Mouse (Mus musculus) neural tube, embryonic 12.5 days (tissue): ENCODE measurements at regions not wholly inside any gene's neighbourhood (a gene's known extent, or its start where the extent isn't known, plus 50 kb on each side); places are given as distances from the start of the nearest gene placed in this dataset.
A peak's percentile ranks its signal among the peaks of the same experiment; 100 is the strongest.

Source experiments
- ATAC-seq: fragments of 200-750 bp; cut with Nextera tagmentation; 2 replicates; pipeline ENCODE4 v1.8.0; 2017; ENCODE audit warnings: low read depth, mild to moderate bottlenecking, moderate TSS enrichment, moderate library complexity; ENCODE audit not compliant: low FRiP score
- H3K27ac ChIP-seq: fragments of 300-500 bp; sonication (generic); 2 replicates; pipeline ENCODE4 v1.5.1; 2016
- H3K27me3 ChIP-seq: fragments of 300-500 bp; sonication (generic); replicated peaks from 2 replicates; pipeline ENCODE4 v1.6.1; 2016; ENCODE audit warnings: mild to moderate bottlenecking
- H3K36me3 ChIP-seq: fragments of 300-500 bp; sonication (generic); 2 replicates; pipeline ENCODE4 v1.6.1; 2016; ENCODE audit warnings: mild to moderate bottlenecking
- H3K4me1 ChIP-seq: fragments of 300-500 bp; sonication (generic); 2 replicates; pipeline ENCODE4 v1.6.1; 2016
- H3K4me2 ChIP-seq: fragments of 300-500 bp; sonication (generic); replicated peaks from 2 replicates; pipeline ENCODE4 v1.6.1; 2016; ENCODE audit warnings: mild to moderate bottlenecking
- H3K4me3 ChIP-seq: fragments of 300-500 bp; sonication (generic); 2 replicates; pipeline ENCODE4 v1.5.1; 2016
- H3K9ac ChIP-seq: fragments of 300-500 bp; sonication (generic); 2 replicates; pipeline ENCODE4 v1.6.1; 2016; ENCODE audit warnings: mild to moderate bottlenecking
- H3K9me3 ChIP-seq: fragments of 300-500 bp; sonication (generic); 2 replicates; pipeline ENCODE4 v1.6.1; 2016; ENCODE audit warnings: mild to moderate bottlenecking
- WGBS: fragments of 180-500 bp; shearing (Covaris S2); methylation state at CpG from one replicate; pipeline ENCODE4 v1.1.7; 2016; 5-methylcytosine and 5-hydroxymethylcytosine counted together

GRCm38 (mm10) chr14:76619038-76619409 lies 62.3 kb upstream of the Serp2 start:
- no peak for ATAC-seq
- no peak overlapping the region for H3K4me3 ChIP-seq
- H3K27me3 ChIP-seq: no peaks in the 10 kb centered on the region
- 80% methylated on average over 7 of the region's 7 CpGs for WGBS
- no peak overlapping the region for H3K4me2 ChIP-seq
- no peaks in the 10 kb centered on the region for H3K36me3 ChIP-seq
- no peak overlapping the region for H3K9ac ChIP-seq
- no peaks in the 10 kb centered on the region for H3K9me3 ChIP-seq
- H3K4me1 ChIP-seq: peaks cover 27% of the 10 kb centered on the region
- H3K27ac ChIP-seq: no peak overlapping the region

DNA sequence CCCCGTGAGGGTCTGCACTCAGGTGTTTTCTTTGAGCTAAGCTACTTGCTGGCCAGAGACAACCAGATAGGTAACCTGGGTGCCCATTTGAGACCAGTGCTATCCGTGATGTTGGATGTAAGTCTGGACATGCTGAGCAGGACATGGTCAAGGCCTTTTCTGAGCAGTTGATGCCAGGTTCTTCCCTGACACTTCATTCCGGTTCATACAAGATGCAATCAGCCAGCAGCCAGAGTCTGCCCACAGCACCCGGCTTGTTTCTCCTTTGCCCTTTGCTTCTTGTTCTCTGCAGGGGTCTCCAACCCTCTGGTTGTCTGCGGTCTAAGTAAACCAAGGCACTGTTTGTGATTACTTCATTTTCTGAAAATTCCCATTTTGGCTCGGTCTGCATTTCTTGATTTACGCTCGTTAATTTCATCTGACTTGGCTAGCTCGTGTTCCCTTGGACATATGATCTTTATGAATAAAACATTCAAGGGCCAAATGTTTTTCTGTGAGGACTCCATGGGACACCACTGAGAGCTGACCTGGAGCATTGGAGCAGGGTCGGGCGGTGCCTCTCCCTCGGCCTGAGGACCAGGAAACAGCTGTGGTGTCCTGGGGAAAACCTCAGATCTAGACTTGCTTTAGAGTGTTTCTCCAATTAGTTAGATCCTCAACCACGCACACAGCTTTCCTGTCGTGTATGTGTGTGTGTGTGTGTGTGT lies 61.8 kb upstream of the Serp2 start:
- no peak overlapping the region for H3K4me2 ChIP-seq
- H3K4me1 ChIP-seq: peaks cover 25% of the 10 kb centered on the region
- H3K27me3 ChIP-seq: no peaks in the 10 kb centered on the region
- 57% methylated on average over 14 of the region's 14 CpGs for WGBS
- no peak overlapping the region for H3K9ac ChIP-seq
- H3K4me3 ChIP-seq: no peak overlapping the region
- no peaks in the 10 kb centered on the region for H3K36me3 ChIP-seq
- ATAC-seq: no peak
- no peak overlapping the region for H3K27ac ChIP-seq
- no peaks in the 10 kb centered on the region for H3K9me3 ChIP-seq

- no peaks in the 10 kb centered on the region for H3K27me3 ChIP-seq
- H3K4me3 ChIP-seq: no peak overlapping the region
- H3K9ac ChIP-seq: no peak overlapping the region
- H3K36me3 ChIP-seq: no peaks in the 10 kb centered on the region
- no peak overlapping the region for H3K27ac ChIP-seq
- H3K4me2 ChIP-seq: no peak overlapping the region
- no peaks in the 10 kb centered on the region for H3K9me3 ChIP-seq
- peaks cover 19% of the 10 kb centered on the region for H3K4me1 ChIP-seq
- WGBS: 88% methylated on average over 1 of the region's 1 CpGs
- ATAC-seq: no peak
These were observed 61.2 kb upstream of the Serp2 start for GRCm38 (mm10) chr14:76617889-76618288.

DNA sequence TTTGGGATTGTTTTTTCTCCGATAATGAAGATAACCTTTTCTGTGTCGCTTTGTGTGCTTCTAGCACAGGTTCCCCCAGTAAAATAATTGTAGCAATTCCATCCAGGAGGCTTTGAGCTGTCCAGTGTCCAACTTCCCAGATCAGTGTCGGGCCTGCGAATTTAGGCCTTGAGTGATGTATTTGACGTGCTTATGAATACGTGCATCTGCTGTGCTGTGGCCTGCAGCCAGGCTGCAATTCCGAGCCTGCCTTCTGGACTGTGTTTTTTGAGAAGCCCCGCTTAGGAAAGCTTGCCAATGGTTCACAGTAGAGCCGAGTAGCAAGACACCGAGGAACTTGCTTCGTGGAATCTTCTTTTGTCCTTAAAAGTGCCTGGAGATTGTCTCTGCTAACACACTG lies 60.8 kb upstream of the Serp2 start:
- no peak overlapping the region for H3K4me2 ChIP-seq
- H3K4me1 ChIP-seq: peaks cover 15% of the 10 kb centered on the region
- ATAC-seq: no peak
- H3K9ac ChIP-seq: no peak overlapping the region
- H3K27ac ChIP-seq: no peak overlapping the region
- H3K4me3 ChIP-seq: no peak overlapping the region
- no peaks in the 10 kb centered on the region for H3K36me3 ChIP-seq
- H3K9me3 ChIP-seq: no peaks in the 10 kb centered on the region
- H3K27me3 ChIP-seq: no peaks in the 10 kb centered on the region
- 83% methylated on average over 11 of the region's 11 CpGs for WGBS

DNA sequence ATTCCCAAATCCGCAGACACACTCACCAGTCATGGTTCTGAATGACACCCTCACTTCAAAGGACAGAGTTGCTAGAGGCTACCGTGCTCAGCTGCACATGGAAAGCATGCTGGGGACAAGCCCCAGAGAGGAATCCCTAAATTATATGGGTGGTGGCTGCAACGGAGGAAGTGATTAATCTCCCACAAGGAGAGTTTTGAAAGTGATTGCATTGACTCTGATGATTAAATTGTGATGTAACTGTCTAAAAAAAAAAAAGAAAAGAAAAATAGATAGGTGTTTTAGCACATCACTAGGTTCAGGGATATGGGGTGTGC lies 59.6 kb upstream of the Serp2 start:
- H3K36me3 ChIP-seq: no peaks in the 10 kb centered on the region
- H3K9ac ChIP-seq: no peak overlapping the region
- no peaks in the 10 kb centered on the region for H3K27me3 ChIP-seq
- no peak for ATAC-seq
- 50% methylated on average over 3 of the region's 3 CpGs for WGBS
- no peak overlapping the region for H3K4me3 ChIP-seq
- peaks cover 7% of the 10 kb centered on the region; the same call in 1 of the 2 replicates for H3K4me1 ChIP-seq
- H3K9me3 ChIP-seq: no peaks in the 10 kb centered on the region
- H3K27ac ChIP-seq: no peak overlapping the region
- no peak overlapping the region for H3K4me2 ChIP-seq

DNA sequence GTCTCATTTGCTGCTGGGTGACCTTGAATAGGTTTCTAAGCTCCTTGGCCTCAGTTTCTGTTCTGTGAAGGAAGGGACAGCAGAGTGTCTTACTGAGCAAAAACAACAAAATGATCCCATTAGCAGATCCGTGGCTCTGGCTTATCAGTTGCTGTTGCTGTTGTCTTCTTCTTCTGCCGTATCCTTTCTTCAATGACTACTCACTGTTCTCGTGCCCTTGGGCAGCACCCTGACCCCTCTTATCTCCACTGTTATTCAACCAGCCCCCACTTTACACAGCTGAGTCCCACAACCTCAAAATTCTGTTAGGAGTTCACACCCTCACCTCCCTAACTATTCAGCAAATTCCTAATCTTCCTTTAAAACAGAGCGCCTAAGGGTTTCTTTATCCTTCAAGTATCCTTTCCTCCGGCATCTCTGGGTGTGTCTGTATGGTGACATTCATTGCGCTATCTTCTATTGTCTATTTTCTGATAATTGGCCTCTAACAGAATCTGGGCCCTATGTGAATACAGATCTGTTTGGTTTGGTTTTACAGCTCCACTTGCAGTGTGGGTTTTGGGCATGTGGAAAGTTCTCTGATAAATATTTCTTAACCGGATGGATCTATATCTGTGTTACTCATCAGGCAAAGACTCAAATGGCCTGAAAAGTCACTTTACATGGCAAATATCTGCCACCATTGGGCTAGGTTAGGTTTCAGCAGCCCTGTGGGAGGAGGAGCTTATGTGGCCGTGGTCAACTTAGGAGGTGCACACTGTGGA lies 59.1 kb upstream of the Serp2 start:
- Histone ChIP-seq H3K9ac (no peak overlapping the region), H3K36me3 (no peaks in the 10 kb centered on the region), H3K27ac (no peak overlapping the region), H3K4me2 (no peak overlapping the region), H3K27me3 (no peaks in the 10 kb centered on the region), H3K9me3 (no peaks in the 10 kb centered on the region), H3K4me3 (no peak overlapping the region), H3K4me1 (peaks cover 7% of the 10 kb centered on the region; the same call in 1 of the 2 replicates)
- ATAC-seq: no peak
- 82% methylated on average over 8 of the region's 8 CpGs for WGBS

DNA sequence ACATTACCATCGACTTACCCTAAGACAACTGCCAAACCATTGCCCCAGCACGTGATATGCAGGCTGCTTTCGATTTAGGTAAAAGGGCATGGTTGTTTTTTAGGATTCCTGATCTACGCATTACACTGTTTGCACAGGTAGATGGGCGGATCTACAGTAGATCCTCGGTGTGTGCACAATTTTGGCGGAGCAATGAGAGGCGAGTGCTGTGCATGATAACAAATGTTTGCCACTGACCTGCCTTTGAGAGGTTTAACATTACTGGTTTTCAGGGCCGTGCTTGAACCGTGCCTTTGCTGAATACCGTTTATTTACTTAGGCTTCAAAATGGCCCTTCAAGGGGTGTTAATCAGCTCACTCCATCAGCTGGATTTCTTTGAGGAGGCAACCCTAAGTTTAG lies 58.5 kb upstream of the Serp2 start:
- Histone ChIP-seq H3K4me1 (peaks cover 7% of the 10 kb centered on the region; the same call in 1 of the 2 replicates), H3K4me3 (no peak overlapping the region), H3K9me3 (no peaks in the 10 kb centered on the region), H3K36me3 (no peaks in the 10 kb centered on the region), H3K27ac (no peak overlapping the region), H3K27me3 (no peaks in the 10 kb centered on the region), H3K4me2 (no peak overlapping the region), H3K9ac (no peak overlapping the region)
- 85% methylated on average over 11 of the region's 11 CpGs for WGBS
- no peak for ATAC-seq

DNA sequence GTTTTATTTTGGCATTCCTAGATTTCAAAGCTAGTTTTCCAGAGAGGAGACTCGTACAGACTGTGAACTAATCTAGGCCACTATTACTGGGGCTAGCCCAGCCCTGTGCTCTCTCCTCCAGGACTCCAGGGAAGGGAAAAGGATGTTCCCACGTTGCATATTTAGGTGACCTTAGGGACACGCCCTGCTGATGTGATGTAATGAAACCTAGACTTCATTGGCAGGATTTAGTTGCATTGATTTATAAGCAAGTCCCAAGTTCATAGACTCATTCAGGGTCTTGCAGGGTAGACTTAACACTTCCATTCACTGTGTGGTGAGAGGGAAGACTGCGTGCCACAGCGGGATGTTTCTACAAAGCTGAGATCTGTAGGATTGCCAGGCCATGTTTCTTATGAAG lies 58.0 kb upstream of the Serp2 start:
- WGBS: 91% methylated on average over 5 of the region's 5 CpGs
- no peak overlapping the region for H3K4me3 ChIP-seq

DNA sequence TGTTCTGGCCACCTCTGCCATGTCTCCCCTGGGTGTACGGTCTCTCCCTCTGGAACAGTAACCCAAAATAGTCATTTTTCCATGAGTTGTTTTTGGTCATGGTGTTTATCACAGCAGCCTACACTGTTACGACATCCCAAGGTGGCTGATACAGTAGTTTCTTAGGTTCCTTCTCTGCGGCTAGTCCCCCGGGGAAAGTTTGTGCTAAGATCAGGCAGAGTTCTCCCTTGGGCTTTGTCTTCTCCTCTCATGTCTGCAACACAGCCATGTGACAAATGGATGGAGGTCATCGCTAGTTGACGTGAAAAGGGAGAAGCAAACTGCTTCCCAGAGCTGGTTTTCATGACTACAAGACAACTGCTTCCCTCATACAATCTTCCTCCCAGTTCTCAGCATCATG lies 56.9 kb upstream of the Serp2 start:
- no peak overlapping the region for H3K27ac ChIP-seq
- H3K9me3 ChIP-seq: no peaks in the 10 kb centered on the region
- peaks cover 4% of the 10 kb centered on the region; the same call in 1 of the 2 replicates for H3K4me1 ChIP-seq
- no peak for ATAC-seq
- no peaks in the 10 kb centered on the region for H3K27me3 ChIP-seq
- H3K4me2 ChIP-seq: no peak overlapping the region
- 93% methylated on average over 6 of the region's 6 CpGs for WGBS
- H3K4me3 ChIP-seq: no peak overlapping the region
- no peak overlapping the region for H3K9ac ChIP-seq
- no peaks in the 10 kb centered on the region for H3K36me3 ChIP-seq

More for the DNA sequence above, 58.0 kb upstream of the Serp2 start:
- H3K9ac ChIP-seq: no peak overlapping the region
- no peaks in the 10 kb centered on the region for H3K36me3 ChIP-seq
- H3K4me2 ChIP-seq: no peak overlapping the region
- no peak overlapping the region for H3K27ac ChIP-seq
- H3K27me3 ChIP-seq: no peaks in the 10 kb centered on the region
- no peak for ATAC-seq
- no peaks in the 10 kb centered on the region for H3K9me3 ChIP-seq
- H3K4me1 ChIP-seq: peaks cover 7% of the 10 kb centered on the region; the same call in 1 of the 2 replicates

DNA sequence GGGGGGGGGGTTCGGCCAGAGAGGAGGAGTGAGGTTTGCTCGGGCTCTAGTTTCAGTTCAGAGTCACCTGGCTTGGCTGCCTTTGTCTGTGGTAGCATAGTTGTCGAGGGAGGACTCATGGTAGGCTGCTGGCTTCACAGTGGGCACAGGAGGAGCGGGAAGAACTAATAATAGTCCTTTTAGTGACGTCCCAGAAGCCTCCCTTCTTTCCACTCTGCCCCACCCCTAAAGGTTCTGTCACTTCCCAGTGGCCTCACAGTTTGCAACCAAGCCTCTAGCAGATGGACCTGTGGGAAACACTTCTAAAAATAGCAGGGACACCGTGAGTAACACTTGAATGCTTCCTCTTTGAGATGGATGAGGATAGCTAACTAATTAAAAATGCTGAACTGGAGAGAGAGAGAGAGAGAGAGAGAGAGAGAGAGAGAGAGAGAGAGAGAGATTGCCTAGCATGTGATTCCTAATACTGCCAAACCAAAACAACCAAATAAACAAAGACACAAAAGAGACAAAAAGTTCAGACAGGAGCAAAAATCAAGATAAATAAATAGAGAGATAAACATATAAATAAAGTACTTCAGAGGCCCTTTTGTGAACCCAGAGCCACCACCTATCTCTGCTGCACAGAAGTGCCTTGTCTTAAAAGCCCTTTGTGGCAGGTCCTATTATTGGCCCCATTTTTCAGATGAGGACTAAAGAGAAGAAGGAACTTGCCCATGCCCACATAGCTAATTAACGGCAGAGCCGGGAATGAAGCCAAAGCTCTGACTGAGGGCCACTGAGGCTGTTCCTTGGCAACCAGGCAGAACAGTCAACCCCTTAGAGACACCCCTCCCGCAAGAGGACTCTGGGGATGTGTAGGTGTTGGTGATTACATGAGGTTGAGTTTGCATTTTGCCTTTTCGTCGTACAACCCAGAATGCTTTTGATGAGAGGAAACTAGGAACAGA lies 54.0 kb upstream of the Serp2 start:
- Histone ChIP-seq H3K4me1 (no peaks in the 10 kb centered on the region; the same call in 1 of the 2 replicates), H3K27ac (no peak overlapping the region), H3K9me3 (no peaks in the 10 kb centered on the region), H3K4me3 (no peak overlapping the region), H3K9ac (no peak overlapping the region), H3K4me2 (no peak overlapping the region), H3K36me3 (no peaks in the 10 kb centered on the region), H3K27me3 (no peaks in the 10 kb centered on the region)
- 0 out of 2 replicates have a peak, but pooled peaks have one; percentile 33 for ATAC-seq
- 49% methylated on average over 11 of the region's 11 CpGs for WGBS
